Mouse (Mus musculus): ENCODE data around the gene Hsd17b6. TPM values are rescaled to one million over a fixed set of nuclear protein-coding genes. Genes with fewer than 3 reads are reported as not detected.
"Not testable (repeated sequence)": the region's sequence is repeated elsewhere in the genome, so short reads cannot be mapped to it uniquely, and the experiment has no call there.

The Hsd17b6 gene
- not detected in 2 replicates for polyA plus RNA-seq (2014; fragmentation: Nextera tagmentation; extraction: Ambion mirVana)

GRCm38 (mm10) chr10:128007446-128007845, at the start of gene Hsd17b6:
Gene Hsd17b6 (minus strand): TSS chr10:128007611.
- no peak for ATAC-seq (replicated peaks; ENCODE audit: insufficient number of reproducible peaks, low FRiP score, low TSS enrichment, low read depth)
- DNase-seq (ENCODE audit: low spot score): no peak
- WGBS: 84% methylated on average over 1 of the region's 1 CpGs
- Histone ChIP-seq H3K9ac (replicated peaks; ENCODE audit: low read length) (no peak within 1 kb of the TSS), H3K27me3 (ENCODE audit: control insufficient read depth, insufficient read depth, low read length) (no peaks in the 10 kb centered on the region), H3K9me3 (replicated peaks; ENCODE audit: control insufficient read depth, low read length) (no peaks in the 10 kb centered on the region), H3K4me1 (ENCODE audit: control insufficient read depth, insufficient read depth, low read length) (no peaks in the 10 kb centered on the region), H3K36me3 (replicated peaks; ENCODE audit: control insufficient read depth, insufficient read depth, low read depth, low read length) (no peaks in the 10 kb centered on the region), H3K4me3 (ENCODE audit: low read depth, low read length) (no peak within 1 kb of the TSS), H3K27ac (replicated peaks; ENCODE audit: low read depth, low read length) (no peak within 1 kb of the TSS), H3K4me2 (ENCODE audit: low read depth, low read length) (no peak within 1 kb of the TSS)

DNA sequence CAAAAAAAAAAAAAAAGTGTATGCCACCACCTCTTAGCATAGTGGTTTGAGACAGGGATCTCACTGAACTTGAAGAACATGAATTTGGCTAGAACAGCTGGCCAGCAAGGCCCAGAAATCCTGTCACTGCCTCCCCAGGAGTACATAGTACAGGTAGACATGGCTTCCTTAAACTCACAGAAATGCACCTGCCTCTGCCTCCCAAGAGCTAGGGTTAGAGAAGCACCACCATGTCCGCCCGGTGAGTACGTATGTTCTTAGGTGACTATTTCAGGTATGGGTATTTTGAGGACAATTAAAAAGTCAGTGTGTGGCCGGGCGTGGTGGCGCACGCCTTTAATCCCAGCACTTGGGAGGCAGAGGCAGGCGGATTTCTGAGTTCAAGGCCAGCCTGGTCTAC, 45.6 kb upstream of the Hsd17b6 start:
- ATAC-seq (replicated peaks; ENCODE audit: insufficient number of reproducible peaks, low FRiP score, low TSS enrichment, low read depth) (no peak), DNase-seq (ENCODE audit: low spot score) (no peak)
- Histone ChIP-seq H3K36me3 (replicated peaks; ENCODE audit: control insufficient read depth, insufficient read depth, low read depth, low read length) (peaks cover 9% of the 10 kb centered on the region), H3K9ac (replicated peaks; ENCODE audit: low read length) (no peak overlapping the region), H3K27ac (replicated peaks; ENCODE audit: low read depth, low read length) (no peak overlapping the region), H3K9me3 (replicated peaks; ENCODE audit: control insufficient read depth, low read length) (no peaks in the 10 kb centered on the region), H3K4me1 (ENCODE audit: control insufficient read depth, insufficient read depth, low read length) (no peaks in the 10 kb centered on the region), H3K4me3 (ENCODE audit: low read depth, low read length) (no peak overlapping the region), H3K4me2 (ENCODE audit: low read depth, low read length) (no peak overlapping the region), H3K27me3 (ENCODE audit: control insufficient read depth, insufficient read depth, low read length) (no peaks in the 10 kb centered on the region)
- 91% methylated on average over 8 of the region's 8 CpGs for WGBS

- H3K4me3 ChIP-seq (ENCODE audit: low read depth, low read length); H3K36me3 ChIP-seq (replicated peaks; ENCODE audit: control insufficient read depth, insufficient read depth, low read depth, low read length); H3K27me3 ChIP-seq (ENCODE audit: control insufficient read depth, insufficient read depth, low read length); DNase-seq (ENCODE audit: low spot score); H3K4me2 ChIP-seq (ENCODE audit: low read depth, low read length); H3K4me1 ChIP-seq (ENCODE audit: control insufficient read depth, insufficient read depth, low read length); ATAC-seq (replicated peaks; ENCODE audit: insufficient number of reproducible peaks, low FRiP score, low TSS enrichment, low read depth); H3K9me3 ChIP-seq (replicated peaks; ENCODE audit: control insufficient read depth, low read length); H3K27ac ChIP-seq (replicated peaks; ENCODE audit: low read depth, low read length); H3K9ac ChIP-seq (replicated peaks; ENCODE audit: low read length): not testable (repeated sequence)
- WGBS: 100% methylated on average over 1 of the region's 2 CpGs
Measured at GRCm38 (mm10) chr10:128052136-128052535, 44.7 kb upstream of the Hsd17b6 start.

- DNase-seq (ENCODE audit: low spot score): no peak
- no peak overlapping the region for H3K4me3 ChIP-seq (ENCODE audit: low read depth, low read length)
- no peaks in the 10 kb centered on the region for H3K27me3 ChIP-seq (ENCODE audit: control insufficient read depth, insufficient read depth, low read length)
- no peak overlapping the region for H3K27ac ChIP-seq (replicated peaks; ENCODE audit: low read depth, low read length)
- WGBS: 95% methylated on average over 5 of the region's 5 CpGs
- H3K9ac ChIP-seq (replicated peaks; ENCODE audit: low read length): no peak overlapping the region
- no peaks in the 10 kb centered on the region for H3K4me1 ChIP-seq (ENCODE audit: control insufficient read depth, insufficient read depth, low read length)
- peaks cover 12% of the 10 kb centered on the region for H3K36me3 ChIP-seq (replicated peaks; ENCODE audit: control insufficient read depth, insufficient read depth, low read depth, low read length)
- H3K4me2 ChIP-seq (ENCODE audit: low read depth, low read length): no peak overlapping the region
- H3K9me3 ChIP-seq (replicated peaks; ENCODE audit: control insufficient read depth, low read length): no peaks in the 10 kb centered on the region
- no peak for ATAC-seq (replicated peaks; ENCODE audit: insufficient number of reproducible peaks, low FRiP score, low TSS enrichment, low read depth)
Measured at GRCm38 (mm10) chr10:128051589-128051988, 44.2 kb upstream of the Hsd17b6 start.

- ATAC-seq (replicated peaks; ENCODE audit: insufficient number of reproducible peaks, low FRiP score, low TSS enrichment, low read depth) (no peak), DNase-seq (ENCODE audit: low spot score) (no peak)
- H3K4me2 ChIP-seq (ENCODE audit: low read depth, low read length): no peak overlapping the region
- no peak overlapping the region for H3K9ac ChIP-seq (replicated peaks; ENCODE audit: low read length)
- 83% methylated on average over 2 of the region's 2 CpGs for WGBS
- no peak overlapping the region for H3K4me3 ChIP-seq (ENCODE audit: low read depth, low read length)
- H3K9me3 ChIP-seq (replicated peaks; ENCODE audit: control insufficient read depth, low read length): no peaks in the 10 kb centered on the region
- H3K36me3 ChIP-seq (replicated peaks; ENCODE audit: control insufficient read depth, insufficient read depth, low read depth, low read length): peaks cover 22% of the 10 kb centered on the region
- no peaks in the 10 kb centered on the region for H3K27me3 ChIP-seq (ENCODE audit: control insufficient read depth, insufficient read depth, low read length)
- no peaks in the 10 kb centered on the region for H3K4me1 ChIP-seq (ENCODE audit: control insufficient read depth, insufficient read depth, low read length)
- no peak overlapping the region for H3K27ac ChIP-seq (replicated peaks; ENCODE audit: low read depth, low read length)
Measured at GRCm38 (mm10) chr10:128050355-128050754, 42.9 kb upstream of the Hsd17b6 start.

- 96% methylated on average over 2 of the region's 2 CpGs for WGBS
Measured at GRCm38 (mm10) chr10:128049741-128050140, 42.3 kb upstream of the Hsd17b6 start.

DNA sequence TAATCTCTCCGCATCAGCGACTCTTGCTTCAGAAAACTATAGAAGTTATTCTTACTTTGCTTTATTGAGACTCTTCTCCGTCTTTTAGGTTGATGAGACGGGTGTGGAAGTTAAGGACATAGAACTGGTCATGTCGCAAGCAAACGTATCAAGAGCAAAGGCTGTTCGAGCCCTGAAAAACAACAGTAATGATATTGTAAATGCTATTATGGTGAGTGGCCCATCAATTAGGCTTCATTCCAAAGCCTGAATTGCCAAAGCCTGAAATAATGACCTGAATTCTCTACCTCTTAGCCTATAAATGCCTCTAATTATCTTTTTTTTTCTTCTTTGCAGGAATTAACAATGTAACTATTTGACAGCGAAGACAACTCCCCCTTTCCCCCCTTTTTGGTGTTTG, 40.7 kb upstream of the Hsd17b6 start:
- H3K4me2 ChIP-seq (ENCODE audit: low read depth, low read length): no peak overlapping the region
- no peak for ATAC-seq (replicated peaks; ENCODE audit: insufficient number of reproducible peaks, low FRiP score, low TSS enrichment, low read depth)
- 94% methylated on average over 8 of the region's 8 CpGs for WGBS
- no peaks in the 10 kb centered on the region for H3K9me3 ChIP-seq (replicated peaks; ENCODE audit: control insufficient read depth, low read length)
- DNase-seq (ENCODE audit: low spot score): no peak
- H3K36me3 ChIP-seq (replicated peaks; ENCODE audit: control insufficient read depth, insufficient read depth, low read depth, low read length): peaks cover 24% of the 10 kb centered on the region
- no peak overlapping the region for H3K4me3 ChIP-seq (ENCODE audit: low read depth, low read length)
- H3K27ac ChIP-seq (replicated peaks; ENCODE audit: low read depth, low read length): no peak overlapping the region
- no peaks in the 10 kb centered on the region for H3K27me3 ChIP-seq (ENCODE audit: control insufficient read depth, insufficient read depth, low read length)
- no peaks in the 10 kb centered on the region for H3K4me1 ChIP-seq (ENCODE audit: control insufficient read depth, insufficient read depth, low read length)
- no peak overlapping the region for H3K9ac ChIP-seq (replicated peaks; ENCODE audit: low read length)

More at GRCm38 (mm10) chr10:128049741-128050140, 42.3 kb upstream of the Hsd17b6 start:
- DNase-seq (ENCODE audit: low spot score) (no peak), ATAC-seq (replicated peaks; ENCODE audit: insufficient number of reproducible peaks, low FRiP score, low TSS enrichment, low read depth) (no peak)
- Histone ChIP-seq H3K9ac (replicated peaks; ENCODE audit: low read length) (no peak overlapping the region), H3K27me3 (ENCODE audit: control insufficient read depth, insufficient read depth, low read length) (no peaks in the 10 kb centered on the region), H3K36me3 (replicated peaks; ENCODE audit: control insufficient read depth, insufficient read depth, low read depth, low read length) (peaks cover 22% of the 10 kb centered on the region), H3K4me2 (ENCODE audit: low read depth, low read length) (no peak overlapping the region), H3K27ac (replicated peaks; ENCODE audit: low read depth, low read length) (no peak overlapping the region), H3K4me3 (ENCODE audit: low read depth, low read length) (no peak overlapping the region), H3K4me1 (ENCODE audit: control insufficient read depth, insufficient read depth, low read length) (no peaks in the 10 kb centered on the region), H3K9me3 (replicated peaks; ENCODE audit: control insufficient read depth, low read length) (no peaks in the 10 kb centered on the region)

DNA sequence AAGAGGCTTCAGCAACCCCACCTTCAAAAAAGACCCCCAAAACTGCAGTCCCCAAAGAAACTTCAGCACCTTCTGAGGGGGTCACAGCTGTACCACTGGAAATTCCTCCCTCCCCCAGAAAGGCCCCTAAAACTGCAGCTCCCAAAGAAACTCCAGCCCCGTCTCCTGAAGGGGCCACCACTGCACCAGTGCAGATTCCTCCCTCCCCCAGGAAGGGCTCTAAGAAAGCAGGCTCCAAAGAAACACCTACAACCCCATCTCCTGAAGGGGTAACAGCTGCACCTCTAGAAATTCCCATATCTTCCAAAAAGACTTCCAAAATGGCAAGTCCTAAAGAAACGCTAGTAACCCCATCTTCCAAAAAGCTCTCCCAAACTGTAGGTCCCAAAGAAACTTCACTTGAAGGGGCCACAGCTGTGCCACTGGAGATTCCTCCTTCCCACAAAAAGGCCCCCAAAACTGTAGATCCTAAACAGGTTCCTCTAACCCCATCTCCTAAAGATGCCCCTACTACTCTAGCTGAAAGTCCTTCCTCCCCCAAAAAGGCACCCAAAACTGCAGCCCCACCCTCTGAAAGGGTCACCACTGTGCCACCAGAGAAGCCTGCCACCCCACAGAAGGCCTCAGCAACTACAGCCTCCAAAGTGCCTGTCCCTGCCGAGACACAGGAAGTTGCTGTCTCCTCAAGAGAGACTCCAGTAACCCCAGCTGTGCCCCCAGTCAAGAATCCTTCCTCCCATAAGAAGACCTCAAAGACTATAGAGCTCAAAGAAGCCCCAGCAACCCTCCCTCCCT, 35.8 kb upstream of the Hsd17b6 start:
- WGBS: 81% methylated on average over 3 of the region's 3 CpGs
- ATAC-seq (replicated peaks; ENCODE audit: insufficient number of reproducible peaks, low FRiP score, low TSS enrichment, low read depth): no peak
- no peak overlapping the region for H3K4me2 ChIP-seq (ENCODE audit: low read depth, low read length)
- H3K4me1 ChIP-seq (ENCODE audit: control insufficient read depth, insufficient read depth, low read length): no peaks in the 10 kb centered on the region
- no peaks in the 10 kb centered on the region for H3K27me3 ChIP-seq (ENCODE audit: control insufficient read depth, insufficient read depth, low read length)
- DNase-seq (ENCODE audit: low spot score): no peak
- H3K9ac ChIP-seq (replicated peaks; ENCODE audit: low read length): no peak overlapping the region
- H3K36me3 ChIP-seq (replicated peaks; ENCODE audit: control insufficient read depth, insufficient read depth, low read depth, low read length): peaks cover 18% of the 10 kb centered on the region
- H3K9me3 ChIP-seq (replicated peaks; ENCODE audit: control insufficient read depth, low read length): no peaks in the 10 kb centered on the region
- H3K27ac ChIP-seq (replicated peaks; ENCODE audit: low read depth, low read length): no peak overlapping the region
- H3K4me3 ChIP-seq (ENCODE audit: low read depth, low read length): no peak overlapping the region
